Mouse (Mus musculus) liver, postnatal 0 days (tissue): Measurements from ENCODE around the gene Ltbp1. TPM values are rescaled to one million over a fixed set of nuclear protein-coding genes. Genes with fewer than 3 reads are reported as not detected.

Source experiments
- ATAC-seq: fragments of 200-750 bp; cut with Nextera tagmentation; 2 replicates; pipeline ENCODE4 v1.8.0; 2017; ENCODE audit warnings: mild to moderate bottlenecking, moderate library complexity
- DNase-seq: peaks from one replicate; pipeline ENCODE4 v3.0.0-alpha.2; 2016
- H3K27ac ChIP-seq: fragments of 300-500 bp; sonication (generic); 2 replicates; pipeline ENCODE4 v1.5.1; 2014; ENCODE audit warnings: antibody characterized with exemption, moderate library complexity, mild to moderate bottlenecking, low read depth
- H3K27me3 ChIP-seq: fragments of 300-500 bp; sonication (generic); 2 replicates; pipeline ENCODE4 v1.6.1; 2014; ENCODE audit warnings: low read length, control low read depth, mixed read lengths; ENCODE audit not compliant: insufficient read depth
- H3K36me3 ChIP-seq: fragments of 300-500 bp; sonication (generic); replicated peaks from 2 replicates; pipeline ENCODE4 v1.6.1; 2014; ENCODE audit warnings: mild to moderate bottlenecking, control low read depth, low read length, moderate library complexity, mixed read lengths; ENCODE audit not compliant: insufficient read depth
- H3K4me1 ChIP-seq: fragments of 300-500 bp; sonication (generic); 2 replicates; pipeline ENCODE4 v1.6.1; 2014; ENCODE audit warnings: antibody characterized with exemption, mild to moderate bottlenecking, control low read depth; ENCODE audit not compliant: insufficient read depth
- H3K4me2 ChIP-seq: fragments of 300-500 bp; sonication (generic); 2 replicates; pipeline ENCODE4 v1.6.1; 2014; ENCODE audit warnings: low read depth, mild to moderate bottlenecking, low read length, moderate library complexity, mixed read lengths
- H3K4me3 ChIP-seq: fragments of 300-500 bp; sonication (generic); 2 replicates; pipeline ENCODE4 v1.5.1; 2014; ENCODE audit warnings: low read depth, low read length
- H3K9ac ChIP-seq: fragments of 300-500 bp; sonication (generic); replicated peaks from 2 replicates; pipeline ENCODE4 v1.6.1; 2014; ENCODE audit warnings: mild to moderate bottlenecking, moderate library complexity
- H3K9me3 ChIP-seq: fragments of 300-500 bp; sonication (generic); 2 replicates; pipeline ENCODE4 v1.6.1; 2016; ENCODE audit warnings: mild to moderate bottlenecking, control low read depth, low read length, mixed read lengths
- CTCF ChIP-seq: sonication (generic); IDR thresholded peaks from 2 replicates; pipeline ENCODE4 v1.5.1; 2016; ENCODE audit warnings: antibody characterized with exemption, low read depth
- EP300 ChIP-seq: IDR thresholded peaks from 2 replicates; pipeline ENCODE4 v1.6.1; 2016; ENCODE audit warnings: antibody characterized with exemption, low read depth, mild to moderate bottlenecking
- WGBS: fragments of 180-500 bp; shearing (Covaris S2); extraction: QIAGEN DNeasy Blood & Tissue Kit; methylation state at CpG from one replicate; pipeline ENCODE4 v1.1.7; 2014; ENCODE audit not compliant: insufficient replicate concordance; 5-methylcytosine and 5-hydroxymethylcytosine counted together
- polyA plus RNA-seq: library from polyadenylated mRNA; unstranded; fragments of >200 nt; fragmentation: Nextera tagmentation; extraction: Ambion mirVana; gene quantifications from 2 replicates; pipeline ENCODE4 v1.2.1, GENCODE M21; 2015

Ltbp1 gene
- polyA plus RNA-seq, 1 experiment from 2014 or later = 2.8 TPM

GRCm38 (mm10) chr17:74968738-74969271 lies 36.6 kb upstream of the Ltbp1 start:
- Histone ChIP-seq H3K4me3 (no peak overlapping the region), H3K9ac (no peak overlapping the region), H3K9me3 (no peaks in the 10 kb centered on the region), H3K27ac (no peak overlapping the region), H3K36me3 (no peaks in the 10 kb centered on the region), H3K4me1 (0 out of 2 replicates have a peak, but pooled peaks cover 3% of the 10 kb centered on the region), H3K4me2 (no peak overlapping the region), H3K27me3 (no peaks in the 10 kb centered on the region)
- WGBS = 66% methylated on average over 16 of the region's 16 CpGs
- TF ChIP-seq EP300 (no peak), CTCF (no peak)
- DNase-seq = no peak
- no peak for ATAC-seq

GRCm38 (mm10) chr17:74975192-74975591 lies 30.2 kb upstream of the Ltbp1 start:
- Histone ChIP-seq H3K9ac (no peak overlapping the region), H3K27me3 (no peaks in the 10 kb centered on the region), H3K4me1 (no peaks in the 10 kb centered on the region), H3K4me2 (no peak overlapping the region), H3K27ac (no peak overlapping the region), H3K9me3 (no peaks in the 10 kb centered on the region), H3K36me3 (no peaks in the 10 kb centered on the region), H3K4me3 (no peak overlapping the region)
- DNase-seq (no peak), ATAC-seq (no peak)
- TF ChIP-seq CTCF = no peak
- no peak for TF ChIP-seq EP300
- WGBS = 83% methylated on average over 6 of the region's 6 CpGs

GRCm38 (mm10) chr17:74976167-74976985 lies 29.0 kb upstream of the Ltbp1 start:
- Histone ChIP-seq H3K27ac (no peak overlapping the region), H3K4me2 (no peak overlapping the region), H3K9me3 (no peaks in the 10 kb centered on the region), H3K36me3 (no peaks in the 10 kb centered on the region), H3K4me3 (no peak overlapping the region), H3K27me3 (no peaks in the 10 kb centered on the region), H3K9ac (no peak overlapping the region), H3K4me1 (no peaks in the 10 kb centered on the region)
- 69% methylated on average over 8 of the region's 8 CpGs for WGBS
- ATAC-seq = no peak
- no peak for DNase-seq
- no peak for TF ChIP-seq EP300
- no peak for TF ChIP-seq CTCF

GRCm38 (mm10) chr17:74979767-74980166 lies 25.6 kb upstream of the Ltbp1 start:
- no peaks in the 10 kb centered on the region for H3K9me3 ChIP-seq
- DNase-seq = no peak
- no peak for ATAC-seq
- no peak overlapping the region for H3K4me3 ChIP-seq
- no peak overlapping the region for H3K9ac ChIP-seq
- no peaks in the 10 kb centered on the region for H3K36me3 ChIP-seq
- H3K4me1 ChIP-seq = no peaks in the 10 kb centered on the region
- no peaks in the 10 kb centered on the region for H3K27me3 ChIP-seq
- WGBS = 74% methylated on average over 8 of the region's 8 CpGs
- TF ChIP-seq EP300 (no peak), CTCF (no peak)
- no peak overlapping the region for H3K27ac ChIP-seq
- H3K4me2 ChIP-seq = no peak overlapping the region

GRCm38 (mm10) chr17:74981703-74982102 lies 23.7 kb upstream of the Ltbp1 start:
- no peak for ATAC-seq
- Histone ChIP-seq H3K36me3 (no peaks in the 10 kb centered on the region), H3K9ac (no peak overlapping the region), H3K4me2 (no peak overlapping the region), H3K27me3 (no peaks in the 10 kb centered on the region), H3K27ac (no peak overlapping the region), H3K4me1 (no peaks in the 10 kb centered on the region), H3K4me3 (no peak overlapping the region), H3K9me3 (peaks cover 2% of the 10 kb centered on the region; the same call in 1 of the 2 replicates)
- 71% methylated on average over 5 of the region's 5 CpGs for WGBS
- TF ChIP-seq EP300 (no peak), CTCF (no peak)
- no peak for DNase-seq

GRCm38 (mm10) chr17:74982880-74983279 lies 22.5 kb upstream of the Ltbp1 start:
- 67% methylated on average over 1 of the region's 1 CpGs for WGBS

More at GRCm38 (mm10) chr17:74982880-74983279, 22.5 kb upstream of the Ltbp1 start:
- Histone ChIP-seq H3K27me3 (no peaks in the 10 kb centered on the region), H3K4me3 (no peak overlapping the region), H3K27ac (no peak overlapping the region), H3K36me3 (no peaks in the 10 kb centered on the region), H3K9ac (no peak overlapping the region), H3K9me3 (peaks cover 2% of the 10 kb centered on the region; the same call in 1 of the 2 replicates), H3K4me2 (no peak overlapping the region), H3K4me1 (no peaks in the 10 kb centered on the region)
- DNase-seq = no peak
- ATAC-seq = no peak
- TF ChIP-seq EP300 (no peak), CTCF (no peak)
